Mouse (Mus musculus) adrenal gland (tissue): ENCODE results near the gene Cgn.

Source experiments
- intact Hi-C: fragments of 180-260 bp; cut with DNase I; formaldehyde crosslinking; loops from one replicate; pipeline ENCODE4 v1.15.1; 2025
- long read RNA-seq, 2 experiments: library from polyadenylated mRNA; unstranded; transcript quantifications; one replicate each; pipeline ENCODE4 v2.0.0; 2020; ENCODE audit warnings: borderline replicate concordance in 1 of 2; ENCODE audit not compliant: insufficient replicate concordance in 1 of 2

Gene Cgn
- long read RNA-seq, experiment 1, result 0 reads
- long read RNA-seq, experiment 2, result 0 reads

DNA sequence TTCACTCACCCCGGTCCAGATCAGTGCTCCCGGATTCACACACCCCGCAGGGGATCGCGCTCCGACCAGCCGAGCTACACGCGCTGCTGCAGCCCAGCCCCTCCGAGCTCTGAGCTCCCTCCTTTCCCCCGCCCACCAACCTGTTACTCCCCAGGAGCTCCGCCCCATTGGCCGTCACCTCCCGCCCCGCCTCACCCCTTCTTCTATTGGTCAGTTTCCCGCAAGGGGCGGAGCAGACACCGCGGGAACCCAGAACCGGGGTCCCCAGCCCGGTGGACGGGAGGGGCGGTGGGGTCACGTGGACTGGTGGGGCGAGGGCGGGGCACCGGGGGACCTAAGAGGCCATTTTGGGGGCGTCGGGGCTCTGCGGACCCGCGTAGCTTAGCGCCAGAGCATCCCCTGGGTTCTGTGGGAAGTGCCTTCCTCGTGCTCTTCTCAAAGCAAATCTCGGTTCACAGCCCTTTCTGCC lies at the start of gene Cgn:
Gene Cgn, minus strand, starts transcription at position 126 of the 469 bp plus-strand sequence.
- intact Hi-C loops, result no loop called here

DNA sequence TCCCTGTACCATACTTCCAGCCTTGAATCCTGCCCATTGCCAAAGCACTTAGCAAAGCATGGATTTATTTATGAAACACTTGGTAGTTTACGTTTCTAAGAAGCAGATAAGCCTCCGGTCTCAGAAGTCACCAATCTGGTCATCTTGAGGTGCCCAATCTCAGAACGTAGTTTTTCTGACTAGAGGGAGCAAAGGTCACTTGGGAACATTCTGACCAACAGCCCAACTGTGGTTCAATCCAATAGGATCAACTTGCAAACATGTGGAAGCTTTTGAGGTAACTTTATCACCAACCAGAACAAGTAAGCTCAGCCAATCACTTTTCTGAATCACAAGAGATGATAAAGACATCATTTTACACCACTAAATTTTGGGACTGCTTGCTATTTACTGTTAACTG lies 49.1 kb upstream of the Cgn start:
- intact Hi-C loops, result no loop called here

DNA sequence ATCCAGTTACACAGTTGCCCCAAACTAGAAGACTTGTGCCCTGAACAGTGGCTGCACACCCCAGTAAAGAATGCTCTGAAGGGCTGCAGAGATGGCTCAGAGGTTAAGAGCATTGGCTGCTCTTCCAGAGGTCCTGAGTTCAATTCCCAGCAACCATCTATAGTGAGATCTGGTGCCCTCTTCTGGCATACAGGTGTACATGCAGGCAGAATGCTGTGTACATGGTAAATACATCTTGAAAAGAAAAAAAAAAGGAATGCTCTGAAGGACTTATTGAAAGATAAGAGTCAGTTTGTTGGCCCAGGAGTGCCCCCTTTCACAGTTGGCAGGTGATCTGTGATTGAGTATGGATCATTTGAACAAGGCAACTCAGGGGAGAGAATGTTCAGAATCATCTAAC lies 47.1 kb upstream of the Cgn start:
- intact Hi-C loops, result no loop called here

DNA sequence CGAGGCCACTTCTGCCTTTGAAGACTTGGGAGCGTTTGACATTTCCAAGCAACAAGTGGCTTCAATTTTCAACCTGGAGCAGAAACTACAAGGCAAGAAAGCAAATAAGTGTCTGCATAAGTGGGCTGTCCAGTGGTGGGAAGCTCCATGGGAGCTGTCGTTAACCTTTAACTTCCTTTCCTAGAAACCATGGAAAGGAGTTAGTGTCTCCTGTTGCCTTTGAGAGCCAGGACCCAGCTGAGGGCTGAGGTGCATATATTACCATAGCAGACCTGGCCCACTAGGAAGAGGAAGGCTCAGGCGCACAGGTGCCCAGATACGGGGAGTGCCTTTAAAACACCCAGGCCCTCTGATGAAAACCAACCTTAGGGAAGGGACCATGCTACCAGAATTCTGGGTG lies 46.4 kb upstream of the Cgn start:
- intact Hi-C loops, result no loop called here

DNA sequence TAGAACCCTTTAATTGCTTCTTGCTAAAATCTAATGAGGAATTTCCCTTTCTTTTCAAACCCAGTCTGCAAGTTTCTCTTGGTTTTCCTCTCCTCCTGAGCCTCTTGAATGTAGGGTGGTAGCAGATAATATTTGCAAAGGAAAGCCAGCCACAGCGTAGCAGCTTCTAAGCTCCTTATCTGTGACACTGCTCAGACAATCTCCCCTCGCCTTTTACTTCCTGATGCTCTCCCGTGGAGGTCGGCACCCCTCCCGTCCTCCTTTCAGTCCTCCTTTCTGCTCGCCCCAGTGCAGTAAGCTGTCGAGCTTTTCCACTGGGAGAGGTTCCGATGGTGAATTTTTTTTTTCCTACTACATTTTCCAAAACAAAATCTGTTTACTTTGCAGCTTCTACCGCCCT lies 45.8 kb upstream of the Cgn start:
- intact Hi-C loops, result no loop called here

DNA sequence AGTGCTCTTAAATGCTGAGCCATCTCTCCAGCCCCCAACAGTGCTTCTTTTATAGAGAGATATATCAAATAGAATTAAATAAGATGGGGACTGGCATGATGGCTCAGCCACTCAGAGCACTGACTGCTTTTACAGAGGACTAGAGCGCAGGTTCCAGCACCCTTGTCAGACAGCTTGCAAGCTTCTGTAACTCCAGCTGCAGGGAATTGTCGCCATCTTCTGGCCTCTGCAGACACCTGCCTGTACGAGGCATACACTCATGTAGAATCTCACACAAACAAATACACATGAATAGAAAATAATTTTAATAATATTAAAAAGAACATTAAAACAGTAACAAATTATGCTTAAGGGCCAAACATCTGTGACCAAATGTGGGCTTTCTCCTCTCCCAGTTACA lies 37.8 kb upstream of the Cgn start:
- intact Hi-C loops, result no loop called here

DNA sequence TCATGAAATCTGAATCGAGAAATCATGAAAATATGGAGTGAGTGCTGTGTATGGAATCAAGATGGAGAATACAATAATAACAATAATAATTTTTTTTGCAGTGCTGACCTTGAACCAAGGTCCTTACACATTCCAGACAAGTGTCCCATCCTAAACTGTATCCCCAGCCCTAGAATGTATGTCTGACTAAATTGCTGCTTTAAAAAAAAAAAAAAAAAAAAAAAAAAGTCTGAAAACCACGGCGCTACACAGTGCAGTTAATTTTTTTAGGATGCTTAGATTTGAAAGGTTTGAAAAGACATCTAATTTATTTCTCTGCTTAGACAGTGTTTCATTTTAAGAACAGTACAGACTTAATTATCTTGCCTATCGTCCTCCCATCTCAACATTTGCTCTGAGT lies 35.8 kb upstream of the Cgn start:
- intact Hi-C loops, result loop anchor here (2.0 kb wide), 1 partner anchor 15 kb away; the partner anchor contains the start of gene Pogz

DNA sequence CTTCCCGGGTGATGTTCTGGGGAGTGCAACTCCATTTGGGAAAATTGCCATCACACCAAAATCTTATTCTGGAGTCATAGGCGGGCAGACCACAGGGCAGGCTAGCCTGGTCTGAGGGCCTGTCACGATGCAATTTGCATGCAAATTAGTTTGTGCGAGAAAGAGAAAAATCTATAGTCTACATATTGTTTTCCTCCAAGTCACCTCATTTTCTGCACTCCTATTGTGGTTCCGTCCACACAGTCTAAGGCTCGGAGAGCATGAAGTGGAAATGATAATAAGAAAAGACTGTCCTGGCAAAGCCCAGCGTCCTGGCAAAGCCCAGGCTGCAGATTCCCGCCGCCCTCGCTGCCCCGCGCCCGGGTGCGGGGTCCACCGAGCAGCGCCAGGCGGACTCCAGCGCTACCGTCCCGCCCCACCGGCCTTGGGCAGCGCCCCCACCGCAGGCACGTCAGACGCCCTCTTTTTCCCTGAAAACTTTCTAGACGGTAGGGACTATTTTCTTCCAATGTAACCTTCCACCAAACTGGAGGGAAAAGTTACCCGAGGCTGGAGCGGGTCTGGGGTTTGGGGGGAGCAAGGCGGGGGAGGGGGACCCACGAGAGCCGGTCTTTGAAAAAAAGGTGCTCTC lies 34.8 kb upstream of the Cgn start:
- intact Hi-C loops, result no loop called here

DNA sequence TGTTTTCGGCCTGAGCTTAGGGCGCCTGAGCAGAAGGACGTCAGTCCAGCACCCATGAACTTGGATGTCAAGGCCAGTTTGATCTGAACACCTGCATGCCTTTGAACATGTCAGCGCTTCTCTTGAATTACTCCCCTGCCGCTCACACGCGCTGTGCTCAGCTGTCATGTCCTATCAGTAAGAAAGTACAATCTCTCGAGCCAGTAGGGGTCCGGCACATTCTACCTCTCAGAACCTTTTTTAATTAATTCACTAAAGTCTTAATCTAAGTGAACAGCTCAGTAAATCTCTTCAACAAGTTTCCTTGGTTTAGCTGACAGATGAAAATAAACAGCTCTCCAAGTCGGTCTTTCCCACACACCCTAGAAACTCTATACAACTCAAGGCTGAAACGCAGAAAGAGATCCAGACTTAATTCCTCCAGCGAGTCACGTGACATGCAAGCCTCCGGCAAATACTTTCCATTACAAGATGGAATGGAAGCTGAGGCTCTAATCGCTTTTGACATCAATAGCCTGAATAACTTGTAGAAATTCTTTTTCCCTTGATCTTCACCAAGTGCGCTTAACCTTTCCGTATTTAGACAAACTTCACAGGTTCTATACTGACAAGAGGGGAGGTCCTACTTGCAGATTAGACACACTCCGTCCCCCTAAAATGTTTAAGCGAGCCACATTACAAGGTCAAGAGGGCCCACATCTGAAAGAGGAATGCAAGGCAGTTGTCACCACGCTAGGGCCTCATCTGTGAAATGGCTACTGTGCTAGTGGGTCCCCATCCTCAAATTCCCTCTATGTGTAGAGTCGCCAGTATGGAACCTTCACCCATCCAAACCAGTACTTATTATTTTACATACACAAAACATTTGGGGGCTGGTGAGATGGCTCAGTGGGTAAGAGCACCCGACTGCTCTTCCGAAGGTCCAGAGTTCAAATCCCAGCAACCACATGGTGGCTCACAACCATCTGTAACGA lies 33.4 kb upstream of the Cgn start:
- intact Hi-C loops, result no loop called here

DNA sequence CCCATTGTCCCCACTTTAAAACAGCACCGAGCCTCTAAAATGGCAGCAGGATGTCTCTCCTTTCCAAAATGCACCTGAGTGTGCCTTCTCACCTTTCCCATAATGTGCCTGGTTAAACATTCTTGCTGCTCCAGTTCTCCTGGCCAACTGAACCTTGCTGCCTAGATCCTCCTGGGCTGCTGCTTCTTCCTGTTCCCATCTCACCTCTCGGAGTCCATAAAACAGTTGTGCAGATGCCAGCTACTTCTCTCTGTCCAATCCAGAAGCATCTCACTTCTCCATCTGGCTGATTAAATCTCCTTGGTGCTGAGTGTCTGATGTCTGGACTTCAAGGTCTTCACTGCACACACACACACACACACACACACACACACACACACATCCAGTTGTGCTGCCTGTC lies 31.4 kb upstream of the Cgn start:
- intact Hi-C loops, result no loop called here

DNA sequence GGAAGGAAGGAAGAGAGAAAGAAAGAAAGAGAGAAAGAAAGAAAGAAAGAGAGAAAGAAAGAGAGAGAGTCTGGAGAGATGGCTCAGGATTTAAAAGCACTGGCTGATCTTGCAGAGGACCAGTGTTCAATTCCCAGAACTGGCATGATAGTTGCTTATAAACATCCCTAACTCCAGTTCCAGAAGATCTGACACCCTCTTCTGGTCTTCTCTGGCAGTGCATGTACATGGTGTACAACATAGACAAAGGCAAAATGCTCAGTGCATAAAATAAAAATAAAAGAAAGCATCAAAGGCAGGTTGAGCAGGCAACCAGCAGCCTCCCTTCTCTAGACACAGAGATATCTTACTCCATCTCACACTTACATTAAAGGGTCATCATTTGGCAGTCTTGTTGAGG lies 29.3 kb upstream of the Cgn start:
- intact Hi-C loops, result no loop called here

DNA sequence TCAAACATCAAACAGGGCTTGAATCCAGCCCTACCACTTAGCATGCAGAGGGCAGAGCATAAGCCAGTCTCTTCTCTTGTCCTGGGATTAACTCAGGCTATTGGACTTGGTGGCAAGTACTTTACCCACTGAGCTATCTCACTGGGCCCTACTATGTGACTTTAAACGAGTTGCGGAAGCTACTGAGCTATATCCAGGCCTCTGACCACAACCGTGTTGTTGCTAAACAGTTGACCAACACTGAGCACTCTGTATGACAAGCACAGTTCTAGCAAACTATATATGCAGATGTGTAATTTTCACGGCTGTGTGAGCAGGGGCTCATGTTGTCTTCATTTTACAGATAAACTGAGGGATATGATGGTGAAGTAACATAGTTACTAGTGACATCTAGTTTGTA lies 28.4 kb upstream of the Cgn start:
- intact Hi-C loops, result no loop called here

DNA sequence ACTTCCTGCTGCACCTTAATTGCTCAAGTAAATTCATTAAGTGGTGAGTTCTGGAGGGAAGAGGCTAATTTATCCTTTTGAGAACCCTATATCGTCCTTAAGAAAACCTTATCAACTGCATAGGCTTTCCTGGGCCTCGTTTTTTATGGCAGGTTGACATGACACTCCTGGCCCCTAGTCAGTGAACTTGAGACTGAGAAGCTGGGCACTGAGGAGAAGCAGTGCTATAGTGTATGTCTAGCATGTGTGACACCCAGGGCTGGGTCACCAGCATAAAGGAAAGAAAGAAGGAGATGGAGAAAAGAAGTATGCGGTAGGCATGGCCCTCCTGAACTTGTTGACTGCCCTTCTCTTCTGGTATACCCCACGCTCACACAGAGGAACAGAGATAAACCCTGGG lies 27.8 kb upstream of the Cgn start:
- intact Hi-C loops, result no loop called here

DNA sequence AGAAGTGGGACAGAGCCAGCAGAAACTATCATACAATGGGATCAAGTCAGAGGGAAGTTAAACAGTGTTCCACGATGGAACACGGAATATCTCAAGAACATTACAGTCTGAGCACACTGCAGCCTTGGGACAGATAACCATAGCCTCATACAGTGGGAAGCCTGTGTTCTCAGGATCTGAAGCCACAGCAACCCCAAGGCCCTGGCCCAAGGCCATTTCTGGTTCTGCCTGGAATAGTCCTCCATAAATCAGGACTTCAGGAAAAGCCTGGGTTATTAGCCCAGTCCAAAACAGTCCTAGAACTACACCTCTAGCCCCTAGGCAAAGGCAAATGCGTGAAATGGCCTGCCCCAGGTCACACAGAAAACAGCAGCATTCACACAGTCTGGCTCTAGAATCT lies 27.4 kb upstream of the Cgn start:
- intact Hi-C loops, result no loop called here

DNA sequence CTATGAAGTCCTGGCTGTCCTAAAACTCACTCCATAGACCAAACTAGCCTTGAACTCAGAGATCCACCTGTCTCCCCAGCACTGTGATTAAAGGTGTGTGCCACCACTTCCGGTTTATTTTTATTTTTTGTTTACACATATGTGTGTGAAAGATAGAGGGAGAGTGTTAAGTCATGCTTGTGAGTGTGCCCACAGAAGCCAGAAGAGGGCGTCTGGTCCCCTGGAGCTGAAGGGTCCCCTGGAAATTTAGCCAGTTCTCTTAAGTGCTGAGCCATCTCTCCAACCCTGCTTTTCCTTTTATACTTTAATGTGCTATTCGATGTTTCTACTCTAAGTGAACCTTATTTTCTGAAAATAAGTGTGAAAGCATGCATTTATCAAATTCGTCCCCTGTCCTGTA lies 25.3 kb upstream of the Cgn start:
- intact Hi-C loops, result loop anchor here (2.0 kb wide), 1 partner anchor 37 kb away; no protein-coding TSS in a partner anchor

DNA sequence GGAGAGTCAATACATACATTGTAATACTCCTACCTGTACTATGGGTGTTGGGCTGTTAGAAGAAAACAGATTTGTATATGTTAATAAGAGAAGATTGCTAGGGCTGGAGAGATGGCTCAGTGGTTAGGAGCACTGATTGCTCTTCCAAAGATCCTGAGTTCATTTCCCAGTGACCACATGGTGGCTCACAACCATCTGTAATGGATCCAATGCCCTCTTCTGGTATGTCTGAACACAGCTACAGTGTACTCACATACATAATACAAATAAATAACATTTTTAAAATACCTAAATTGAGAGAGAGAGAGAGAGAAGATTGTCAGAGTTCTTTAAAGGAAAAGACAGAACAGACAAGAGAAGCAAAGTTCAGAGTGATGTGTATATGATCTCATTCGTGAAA lies 22.0 kb upstream of the Cgn start:
- intact Hi-C loops, result no loop called here

DNA sequence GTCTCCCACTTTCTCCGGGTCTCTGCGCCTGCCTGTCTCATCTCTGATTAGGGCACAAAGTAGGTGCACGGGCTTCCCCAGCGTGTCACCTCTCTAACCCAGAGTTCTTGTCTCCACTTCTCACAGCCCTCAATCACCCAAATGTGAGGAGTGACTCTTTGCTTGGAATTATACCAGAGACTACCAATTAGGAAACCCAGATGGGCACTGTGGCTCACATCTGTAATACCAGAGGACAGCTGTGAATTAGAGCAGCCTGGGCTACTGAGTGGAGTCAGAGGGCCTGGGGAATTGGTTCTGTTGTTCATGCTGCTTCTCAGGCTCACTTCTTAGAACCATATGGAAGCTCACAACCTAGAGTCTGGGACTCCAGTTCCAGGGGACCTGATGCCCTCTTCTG lies 18.7 kb upstream of the Cgn start:
- intact Hi-C loops, result no loop called here

DNA sequence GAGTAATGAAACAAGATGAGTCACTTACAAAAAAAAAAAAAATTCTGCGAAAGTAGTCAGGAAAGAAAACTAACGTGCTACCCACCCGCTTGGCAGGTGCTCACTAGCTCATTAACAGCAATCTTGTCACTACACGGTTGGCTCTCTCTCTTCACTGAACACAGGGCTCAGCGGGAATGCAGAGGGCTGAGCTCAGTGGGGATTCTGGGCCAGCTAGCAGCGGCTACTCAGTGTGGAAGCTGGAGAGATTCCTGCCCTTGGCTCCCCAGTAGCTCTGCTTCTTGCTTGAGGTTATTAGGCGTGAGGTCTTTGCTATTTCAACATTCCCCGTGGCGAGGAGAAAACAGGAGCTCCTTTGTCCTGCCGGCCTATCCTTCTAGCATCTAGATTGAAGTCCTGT lies 17.9 kb upstream of the Cgn start:
- intact Hi-C loops, result no loop called here

DNA sequence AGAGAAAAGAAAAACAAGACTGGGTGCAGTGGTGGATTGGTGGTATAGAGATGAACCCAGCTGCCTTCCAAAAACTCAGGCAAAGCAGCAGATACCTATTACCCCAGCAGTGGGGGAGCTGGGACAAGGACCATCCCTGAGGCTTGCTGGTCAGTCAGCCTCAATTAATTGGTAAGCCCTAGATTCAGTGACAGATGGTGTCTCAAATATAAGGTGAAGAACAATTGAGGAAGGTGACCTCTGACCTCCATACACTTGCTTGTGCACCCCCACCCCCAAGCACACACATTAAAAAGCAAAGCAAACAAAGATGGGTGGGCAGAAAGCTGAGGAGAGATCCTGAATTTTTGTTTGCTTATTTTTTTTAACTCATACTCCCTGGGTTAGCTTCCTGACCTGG lies 9.9 kb upstream of the Cgn start:
- intact Hi-C loops, result no loop called here

DNA sequence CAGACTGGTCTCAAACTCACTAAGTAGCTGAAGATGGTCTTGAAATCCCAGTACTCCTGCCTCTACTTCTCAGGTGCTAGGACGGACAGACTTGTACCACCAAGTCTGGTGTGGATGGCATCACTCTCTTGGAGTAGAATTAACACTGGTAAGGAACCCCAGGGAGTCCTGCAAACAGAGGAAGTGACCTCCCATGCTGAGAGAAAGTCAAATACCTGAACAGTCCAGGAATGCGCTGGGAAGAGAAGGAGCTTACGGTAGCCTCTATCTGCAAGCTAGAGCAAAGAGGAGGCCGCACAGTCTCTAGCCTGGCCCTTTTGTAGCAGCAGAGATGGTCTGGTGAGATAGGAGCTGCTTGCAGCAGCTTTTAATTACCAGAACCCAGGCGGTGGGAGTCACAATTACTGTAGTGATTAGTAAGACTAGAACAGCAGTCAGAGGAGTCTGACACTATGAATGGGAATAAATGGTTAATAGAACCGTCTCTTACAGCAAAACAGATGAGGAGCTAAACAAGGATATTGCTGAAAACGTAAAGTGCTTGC lies 9.4 kb upstream of the Cgn start:
- intact Hi-C loops, result no loop called here

DNA sequence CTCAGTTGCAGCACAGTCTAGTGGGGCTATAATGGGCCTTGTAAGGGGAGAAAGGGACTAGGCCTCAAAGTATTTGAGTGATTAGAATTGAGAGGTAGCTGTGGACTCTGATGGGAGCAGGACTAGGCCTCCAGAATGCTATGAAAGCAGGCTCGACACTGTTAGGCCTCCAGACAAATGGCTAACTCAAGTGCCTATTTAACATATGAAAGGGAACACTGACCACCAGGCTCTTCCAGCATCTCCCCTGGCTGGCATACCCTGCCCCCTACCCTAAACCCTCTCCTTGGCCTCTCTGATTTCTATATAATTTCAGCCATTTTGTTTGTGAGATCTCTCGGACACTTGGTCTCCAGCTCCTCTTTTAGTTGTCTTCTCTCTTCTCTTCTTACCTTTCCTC lies 8.1 kb upstream of the Cgn start:
- intact Hi-C loops, result no loop called here

DNA sequence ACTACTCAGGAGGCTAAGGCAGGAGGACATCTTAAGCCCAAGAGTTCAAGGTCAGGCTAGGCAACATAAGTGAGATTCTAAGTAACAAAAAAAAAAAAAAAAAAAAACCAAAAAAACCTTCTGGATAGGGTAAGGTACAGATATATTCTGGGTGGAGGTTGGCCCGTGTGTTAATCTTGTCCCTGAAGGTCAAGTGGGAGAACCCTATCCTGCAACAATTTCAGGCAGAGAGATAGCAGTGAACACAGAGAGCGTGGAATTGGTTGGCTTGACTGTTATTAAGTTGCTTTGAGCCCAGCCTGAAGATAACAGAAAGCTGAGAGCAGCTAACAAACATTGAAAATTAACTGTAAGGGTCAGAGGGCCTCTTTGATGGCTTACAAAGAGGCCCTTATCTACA lies 7.4 kb upstream of the Cgn start:
- intact Hi-C loops, result no loop called here
